Mouse (Mus musculus) cerebellum, postnatal 14 days (tissue): ENCODE measurements around the gene Krtap1-5.
"Not testable (repeated sequence)": the region's sequence is repeated elsewhere in the genome, so short reads cannot be mapped to it uniquely, and the experiment has no call there.

Experiments used
- DNase-seq, 2 experiments: peaks; one replicate each; pipeline ENCODE4 v3.0.0; 2021; ENCODE audit warnings: mixed read lengths in 2 of 2

Gene Krtap1-5

GRCm38 (mm10) chr11:99580636-99581035 lies at the start of gene Krtap1-5:
Gene Krtap1-5 (minus strand): TSS chr11:99581016.
- DNase-seq = no peak

- DNase-seq = no peak
Measured at GRCm38 (mm10) chr11:99628138-99628537, 47.3 kb upstream of the Krtap1-5 start, which contains the start of gene Krtap4-1. Gene Krtap4-1 (minus strand): TSS chr11:99628238.

- DNase-seq = no peak
Measured at GRCm38 (mm10) chr11:99620335-99620734, 39.5 kb upstream of the Krtap1-5 start, which contains the start of gene Gm11562. Gene Gm11562 (minus strand): TSS chr11:99620435.

GRCm38 (mm10) chr11:99614796-99615363 lies 34.1 kb upstream of the Krtap1-5 start, which contains the start of gene Krtap2-4:
Gene Krtap2-4 (minus strand): TSS chr11:99614846.
- no peak for DNase-seq

- not testable (repeated sequence) for DNase-seq
Measured at GRCm38 (mm10) chr11:99610089-99610488, 29.3 kb upstream of the Krtap1-5 start, which contains the start of gene Gm11937. Gene Gm11937 (minus strand): TSS chr11:99610189.

GRCm38 (mm10) chr11:99609126-99609525 lies 28.3 kb upstream of the Krtap1-5 start:
- DNase-seq = peak; percentile 4 to 25

- DNase-seq = not testable (repeated sequence)
Measured at GRCm38 (mm10) chr11:99603208-99603607, 22.4 kb upstream of the Krtap1-5 start, which contains the start of gene Gm11938. Gene Gm11938 (minus strand): TSS chr11:99603308.

GRCm38 (mm10) chr11:99597742-99598141 lies 16.9 kb upstream of the Krtap1-5 start, which contains the start of gene Krtap9-3:
Gene Krtap9-3 (minus strand): TSS chr11:99598105.
- not testable (repeated sequence) for DNase-seq

- DNase-seq = no peak
Measured at GRCm38 (mm10) chr11:99590981-99591380, 10.2 kb upstream of the Krtap1-5 start, which contains the start of gene Krtap1-3. Gene Krtap1-3 (minus strand): TSS chr11:99591339.

- no peak for DNase-seq
Measured at GRCm38 (mm10) chr11:99585096-99585495, 4.3 kb upstream of the Krtap1-5 start.

- DNase-seq = no peak
Measured at GRCm38 (mm10) chr11:99583245-99583704, 2.5 kb upstream of the Krtap1-5 start, which contains the start of gene Krtap1-4. Gene Krtap1-4 (minus strand): TSS chr11:99583654.

GRCm38 (mm10) chr11:99581564-99581963 lies 748 bp upstream of the Krtap1-5 start:
- DNase-seq = no peak

- no peak for DNase-seq
Measured at GRCm38 (mm10) chr11:99581051-99581450, 235 bp upstream of the Krtap1-5 start.

GRCm38 (mm10) chr11:99574106-99574505 lies 6.7 kb downstream of the Krtap1-5 start:
- peak; percentile 86 to 88 for DNase-seq

- no peak for DNase-seq
Measured at GRCm38 (mm10) chr11:99573164-99573563, 7.7 kb downstream of the Krtap1-5 start.

- DNase-seq = no peak
Measured at GRCm38 (mm10) chr11:99566530-99566929, 14.3 kb downstream of the Krtap1-5 start, which contains the start of gene Krtap3-1. Gene Krtap3-1 (minus strand): TSS chr11:99566630.

GRCm38 (mm10) chr11:99562580-99562979 lies 18.2 kb downstream of the Krtap1-5 start:
- DNase-seq = no peak

- no peak for DNase-seq
Measured at GRCm38 (mm10) chr11:99559366-99559765, 21.4 kb downstream of the Krtap1-5 start, which contains the start of gene Gm11939. Gene Gm11939 (minus strand): TSS chr11:99559466.

GRCm38 (mm10) chr11:99557976-99558745 lies 22.7 kb downstream of the Krtap1-5 start:
- no peak for DNase-seq

GRCm38 (mm10) chr11:99556753-99557152 lies 24.1 kb downstream of the Krtap1-5 start, which contains the start of gene Krtap3-2:
Gene Krtap3-2 (minus strand): TSS chr11:99556853.
- no peak for DNase-seq

GRCm38 (mm10) chr11:99556195-99556594 lies 24.6 kb downstream of the Krtap1-5 start:
- DNase-seq = no peak

- DNase-seq = no peak
Measured at GRCm38 (mm10) chr11:99550765-99551164, 30.1 kb downstream of the Krtap1-5 start, which contains the start of gene Krtap3-3. Gene Krtap3-3 (minus strand): TSS chr11:99550865.

GRCm38 (mm10) chr11:99547892-99548291 lies 32.9 kb downstream of the Krtap1-5 start:
- no peak for DNase-seq
